Mouse (Mus musculus): ENCODE data around the gene Klhdc3.

The Klhdc3 gene

DNA sequence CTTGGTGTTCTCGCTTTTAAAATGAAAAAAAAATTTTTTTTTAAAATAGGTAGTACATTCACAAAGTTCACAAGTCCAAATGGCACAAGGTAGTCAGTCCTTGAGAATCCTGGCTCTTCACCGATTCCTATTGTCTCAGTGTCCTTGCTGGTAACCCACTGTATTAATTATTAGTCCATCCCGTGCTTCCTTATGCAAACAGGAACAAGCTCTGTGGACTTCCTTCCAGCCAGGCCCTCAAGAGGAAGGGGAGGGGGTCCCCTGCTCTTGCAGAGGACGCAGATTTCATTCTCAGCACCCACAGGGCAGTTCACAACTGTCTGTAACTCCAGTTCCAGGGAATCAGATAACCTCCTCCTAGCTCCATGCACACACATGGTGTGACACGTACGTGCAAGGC, 24.7 kb downstream of the Klhdc3 start:
- no peak for DNase-seq (ENCODE audit: low read depth, low spot score)

DNA sequence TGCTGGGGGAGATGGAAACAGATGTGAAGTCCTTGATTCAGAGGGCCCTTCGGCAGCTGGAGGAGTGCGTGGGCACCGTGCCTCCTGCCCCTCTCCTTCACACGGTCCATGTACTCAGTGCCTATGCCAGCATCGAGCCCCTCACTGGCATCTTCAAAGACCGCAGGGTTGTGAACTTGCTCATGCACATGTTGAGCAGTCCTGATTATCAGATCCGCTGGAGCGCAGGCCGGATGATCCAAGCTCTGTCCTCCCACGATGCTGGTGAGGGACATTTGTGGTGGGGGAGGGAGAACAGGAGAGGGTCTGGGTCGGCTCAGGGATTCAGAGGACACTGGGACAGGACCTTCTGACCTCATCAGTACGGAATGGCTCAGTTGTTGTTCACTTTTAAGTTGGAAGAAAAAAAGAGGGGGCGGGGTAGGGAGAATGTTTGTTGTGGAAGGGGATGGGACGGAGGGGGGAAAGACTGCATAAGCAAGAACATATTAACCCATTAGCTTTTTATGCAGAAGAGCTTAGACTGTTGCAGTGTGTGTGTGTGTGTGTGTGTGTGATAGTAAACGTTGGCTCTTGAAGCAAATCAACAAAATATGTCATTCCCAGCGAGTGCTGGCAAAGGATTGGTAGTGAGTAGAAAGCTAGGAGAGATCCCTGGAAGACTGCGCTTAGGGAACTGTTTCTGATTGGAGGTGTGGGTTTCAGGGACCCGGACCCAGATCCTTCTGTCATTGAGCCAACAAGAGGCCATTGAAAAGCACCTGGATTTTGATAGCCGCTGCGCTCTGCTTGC, 28.8 kb downstream of the Klhdc3 start:
- no peak for DNase-seq (ENCODE audit: low read depth, low spot score)

DNA sequence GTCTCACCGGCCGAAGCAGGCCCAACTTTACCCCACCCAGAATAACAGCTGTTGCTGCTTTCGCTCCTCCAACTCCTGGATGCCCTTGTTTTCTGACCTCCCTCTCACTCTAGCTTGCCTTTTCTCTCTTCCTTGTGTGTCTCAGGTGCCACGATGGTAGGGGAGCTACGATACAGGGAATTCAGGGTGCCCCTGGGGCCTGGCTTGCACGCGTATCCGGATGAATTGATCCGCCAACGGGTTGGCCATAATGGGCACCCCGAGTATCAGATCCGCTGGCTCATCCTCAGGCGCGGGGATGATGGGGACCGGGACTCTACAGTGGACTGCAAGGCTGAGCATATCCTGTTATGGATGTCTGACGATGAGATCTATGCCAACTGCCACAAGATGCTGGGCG, 29.4 kb downstream of the Klhdc3 start:
- DNase-seq (ENCODE audit: low read depth, low spot score), result no peak

DNA sequence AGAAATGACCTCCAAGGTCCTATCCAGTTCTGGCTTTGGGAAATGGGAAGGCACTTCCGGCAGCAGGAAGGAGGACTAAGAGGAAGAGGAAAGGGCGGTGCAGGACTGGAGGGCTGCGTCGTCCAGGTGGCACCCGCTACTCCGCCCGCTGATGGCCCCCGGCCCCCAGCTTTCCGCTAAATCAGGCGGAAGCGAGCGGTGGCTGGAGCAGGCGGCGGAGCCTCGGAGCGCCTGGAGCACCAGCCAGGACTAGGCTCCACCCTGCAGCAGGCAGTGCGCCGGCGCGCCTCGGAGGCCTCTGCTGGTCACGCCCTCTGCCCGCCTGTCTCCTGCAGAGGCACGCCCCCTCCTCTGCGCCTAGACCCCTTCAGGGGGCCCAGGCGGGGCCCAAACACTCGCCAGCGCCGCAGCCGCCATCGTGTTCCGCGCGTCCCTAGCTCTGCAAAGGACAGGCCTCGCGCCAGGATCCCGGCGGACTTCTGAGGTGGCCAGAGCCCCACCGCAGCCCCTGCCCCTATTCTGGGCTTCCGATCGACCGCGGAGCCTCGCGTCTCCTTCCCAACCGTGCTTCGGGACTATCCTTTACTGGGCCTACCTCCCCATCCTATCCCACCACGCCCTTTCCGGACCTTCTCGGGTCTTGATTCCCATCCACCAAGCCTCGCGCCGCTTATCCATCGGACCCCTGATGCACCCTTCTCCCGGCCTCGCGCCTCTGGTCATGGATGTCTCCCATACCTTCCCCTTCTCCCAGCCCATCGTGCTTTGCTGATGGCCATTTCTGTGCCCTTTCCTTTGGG, 30.3 kb downstream of the Klhdc3 start, which contains the start of gene Cul7:
TSS of gene Cul7 (plus strand) at position 106 of the 800 bp plus-strand sequence.
- DNase-seq (ENCODE audit: low read depth, low spot score), result peak; percentile 94

DNA sequence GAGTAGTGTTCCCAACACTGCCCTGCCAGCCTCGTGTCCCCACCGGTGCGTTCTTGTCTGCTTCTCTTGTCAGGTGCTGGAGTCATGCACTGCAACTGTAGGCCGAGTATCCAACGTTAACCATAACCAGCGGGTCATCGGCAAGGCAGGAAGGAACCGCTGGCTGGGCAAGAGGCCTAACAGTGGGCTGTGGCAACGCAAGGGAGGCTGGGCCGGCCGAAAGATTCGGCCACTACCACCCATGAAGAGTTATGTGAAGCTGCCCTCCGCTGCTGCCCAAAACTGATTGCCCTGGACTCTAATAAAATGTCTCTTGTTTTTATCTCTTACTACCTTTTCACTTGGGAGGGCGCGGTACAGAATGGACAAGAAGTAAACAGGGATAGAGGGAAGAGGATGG, 30.9 kb downstream of the Klhdc3 start:
- DNase-seq (ENCODE audit: low read depth, low spot score), result no peak

DNA sequence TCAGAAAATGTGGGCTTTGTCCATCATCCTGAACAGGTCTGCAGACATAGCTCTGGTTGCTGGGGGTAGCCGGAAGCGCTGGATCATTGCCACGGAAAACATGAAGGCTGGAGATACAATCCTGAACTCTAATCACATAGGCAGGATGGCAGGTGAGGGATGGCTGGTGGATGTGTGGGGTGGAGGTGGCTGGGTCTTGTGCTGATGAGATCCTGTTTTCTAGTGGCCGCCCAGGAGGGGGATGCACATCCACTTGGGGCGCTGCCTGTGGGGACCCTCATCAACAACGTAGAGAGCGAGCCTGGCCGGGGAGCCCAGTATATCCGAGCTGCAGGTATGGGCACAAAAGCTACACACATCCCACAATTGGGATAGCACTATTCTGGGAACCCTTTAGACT, 32.3 kb downstream of the Klhdc3 start:
- no peak for DNase-seq (ENCODE audit: low read depth, low spot score)

DNA sequence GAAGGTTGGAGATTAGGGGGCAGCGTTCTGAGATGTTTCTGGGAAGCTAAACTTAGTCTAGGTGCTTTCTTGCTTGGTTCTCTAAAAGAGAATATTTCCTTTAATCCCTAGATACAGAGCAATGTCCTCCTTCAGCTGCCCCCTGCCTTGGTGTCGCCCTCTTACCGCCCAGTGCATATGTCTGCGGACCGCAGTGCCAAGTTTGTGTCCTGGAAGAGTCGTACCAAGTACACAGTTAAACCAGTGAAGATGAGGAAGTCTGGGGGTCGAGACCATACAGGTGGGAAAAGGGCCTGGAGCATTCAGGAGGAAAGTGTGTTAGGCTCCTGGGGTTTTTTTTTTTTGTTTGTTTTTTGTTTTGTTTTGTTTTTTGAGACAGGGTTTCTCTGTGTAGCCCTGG, 33.4 kb downstream of the Klhdc3 start:
- DNase-seq (ENCODE audit: low read depth, low spot score), result no peak

DNA sequence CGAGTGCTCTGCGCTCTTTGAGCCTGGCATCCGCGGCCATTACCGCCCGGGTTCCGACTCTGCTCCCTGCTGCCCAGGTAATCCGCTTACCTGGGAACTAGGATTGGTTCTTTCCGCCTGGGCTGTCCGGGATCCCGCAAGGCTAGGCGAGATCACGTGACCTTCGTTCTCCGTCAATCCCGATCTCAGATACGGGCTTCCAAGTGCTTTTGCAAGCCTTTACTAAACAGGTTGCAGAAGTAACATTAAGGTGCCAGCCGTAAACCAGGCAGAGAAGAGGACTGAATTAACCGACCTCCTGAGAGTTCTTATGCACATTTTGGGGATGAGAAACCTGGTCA, 34.4 kb downstream of the Klhdc3 start:
- DNase-seq (ENCODE audit: low read depth, low spot score), result no peak

DNA sequence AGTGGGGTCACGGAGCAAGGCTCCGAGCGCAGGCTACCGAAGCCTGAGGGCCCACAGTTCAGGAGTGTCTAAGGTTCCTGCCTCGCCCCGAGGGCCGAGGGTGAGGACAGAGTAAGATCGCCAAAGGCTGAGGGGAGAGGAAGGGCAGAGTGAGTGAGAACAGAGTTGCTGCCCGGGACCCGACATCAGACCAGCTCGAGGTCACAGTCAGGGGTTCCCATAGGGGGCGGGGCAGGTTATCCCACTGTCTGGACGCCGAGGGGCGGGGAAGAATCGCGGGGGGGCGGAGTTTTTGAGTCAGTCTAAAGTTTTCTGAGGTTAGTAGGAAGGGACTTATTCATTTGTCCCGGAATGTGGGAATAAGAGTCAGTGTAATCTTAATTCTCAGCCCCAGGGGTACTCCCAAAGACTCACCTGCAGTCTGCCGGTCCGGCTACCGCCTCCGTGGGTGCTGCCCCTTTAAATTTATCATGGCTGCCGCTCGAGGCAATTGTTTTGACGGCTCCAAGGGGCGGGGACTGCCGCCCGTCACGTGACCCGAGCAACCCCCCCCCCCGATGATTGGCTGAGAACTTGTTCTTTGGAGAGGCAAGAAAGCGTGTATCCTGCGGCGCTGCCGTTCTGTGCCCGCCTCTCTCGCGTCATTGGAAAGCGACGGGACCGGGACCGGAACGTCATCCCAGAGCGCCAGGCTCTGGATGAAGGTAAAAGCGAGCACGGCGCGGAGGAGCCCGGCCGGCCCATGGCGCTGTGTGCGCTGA, 35.0 kb downstream of the Klhdc3 start, which contains the start of the genes Klc4 and Mrpl2:
TSS of gene Klc4 (minus strand) at position 462 of the 761 bp plus-strand sequence.
TSS of gene Mrpl2 (plus strand) at position 669 of the 761 bp plus-strand sequence.
- peak; percentile 99 for DNase-seq (ENCODE audit: low read depth, low spot score)

DNA sequence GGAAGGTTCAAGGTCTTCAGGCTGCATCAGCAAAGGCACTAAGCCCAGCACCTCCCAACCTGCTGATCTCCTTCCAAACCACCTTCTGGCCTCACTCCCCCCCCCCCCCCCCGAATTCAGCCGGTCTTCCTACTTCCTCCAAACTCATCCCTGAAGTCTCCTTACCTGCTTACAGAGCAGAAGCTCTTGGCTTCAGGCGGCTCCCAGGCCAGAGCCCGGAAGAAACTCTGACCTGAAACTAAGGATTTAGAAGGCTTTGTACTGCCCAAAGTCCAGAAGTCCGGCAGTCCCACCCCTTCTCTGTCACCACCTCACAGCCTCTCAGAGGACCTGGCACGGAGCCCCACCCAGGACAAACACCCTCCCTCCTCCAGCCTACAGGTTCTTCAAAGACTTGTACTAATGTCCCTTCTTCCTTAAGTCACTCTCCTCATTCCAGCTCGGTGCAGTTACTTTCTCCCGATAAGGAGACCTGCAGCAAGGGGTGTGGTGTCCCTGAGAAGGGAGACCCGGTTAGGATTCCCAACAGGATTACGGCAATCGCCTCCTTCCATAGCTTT, 35.7 kb downstream of the Klhdc3 start:
- no peak for DNase-seq (ENCODE audit: low read depth, low spot score)

DNA sequence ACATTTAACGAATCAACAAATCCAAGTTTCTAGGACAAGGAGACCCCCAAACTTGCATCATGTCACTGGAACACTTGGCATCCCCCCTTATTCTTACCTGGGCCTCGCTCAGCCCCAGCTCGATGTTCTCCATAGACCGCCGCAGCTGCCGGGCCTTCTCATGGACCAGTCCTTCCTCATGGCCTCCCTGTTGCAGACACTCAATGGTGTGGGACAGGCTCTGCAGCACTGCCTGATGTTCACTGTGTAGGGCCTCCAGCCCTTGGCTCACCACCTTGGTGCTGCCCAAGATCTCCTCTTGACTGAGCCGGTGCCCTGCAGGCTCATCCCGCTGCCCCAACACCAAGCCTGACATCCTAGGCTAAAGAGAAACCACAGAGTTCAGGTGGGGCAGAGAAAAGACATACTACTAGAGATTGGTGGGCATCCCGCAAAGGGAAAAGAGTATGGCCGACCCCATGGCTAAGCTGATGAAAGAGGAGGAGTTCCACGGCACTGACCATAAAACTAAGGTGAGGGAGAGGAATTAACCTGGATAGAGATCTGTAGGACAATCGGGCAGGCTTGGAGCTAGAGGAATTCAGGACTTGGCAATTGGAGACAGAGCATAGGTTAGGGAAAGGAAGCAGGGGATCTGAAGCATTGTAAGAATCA, 36.4 kb downstream of the Klhdc3 start:
- DNase-seq (ENCODE audit: low read depth, low spot score), result no peak

DNA sequence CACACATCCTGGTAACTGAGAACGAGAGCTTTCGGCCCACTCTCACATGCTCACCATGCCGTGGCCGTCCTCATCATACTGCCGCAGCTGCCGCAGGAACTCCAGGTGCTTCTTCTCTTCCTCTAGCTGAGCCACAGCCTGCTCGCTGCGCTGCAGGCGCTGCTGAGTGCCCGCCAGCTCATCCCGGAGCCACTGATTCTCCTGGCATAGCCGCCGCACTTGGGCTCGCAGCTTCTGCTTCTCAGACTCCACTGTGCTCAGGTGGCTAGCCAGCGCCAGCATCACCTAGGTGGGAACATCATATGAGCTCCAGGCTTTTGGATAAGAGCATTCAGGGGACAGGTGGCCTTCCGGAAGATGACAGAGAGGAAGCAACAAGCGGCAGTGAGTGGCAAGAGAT, 38.7 kb downstream of the Klhdc3 start:
- DNase-seq (ENCODE audit: low read depth, low spot score), result no peak

DNA sequence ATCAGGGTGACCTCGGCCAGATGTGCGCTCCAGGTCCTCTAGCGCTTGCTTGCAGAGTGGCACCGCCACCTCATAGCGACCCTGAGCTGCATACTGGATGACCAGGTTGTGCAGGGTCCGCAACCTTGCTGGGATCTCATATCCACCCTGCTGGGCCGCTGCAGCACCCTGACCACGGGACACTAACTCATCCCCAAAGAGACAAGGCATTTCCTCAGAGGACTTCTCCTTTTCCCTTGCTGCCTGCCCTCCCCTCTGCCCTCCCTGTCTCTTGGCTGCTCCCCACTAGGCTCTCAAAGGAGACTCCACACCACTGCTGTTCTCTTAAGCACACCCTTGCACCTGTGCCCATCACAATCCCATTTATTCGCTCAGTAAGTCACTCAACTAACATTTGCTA, 40.8 kb downstream of the Klhdc3 start:
- DNase-seq (ENCODE audit: low read depth, low spot score), result no peak

DNA sequence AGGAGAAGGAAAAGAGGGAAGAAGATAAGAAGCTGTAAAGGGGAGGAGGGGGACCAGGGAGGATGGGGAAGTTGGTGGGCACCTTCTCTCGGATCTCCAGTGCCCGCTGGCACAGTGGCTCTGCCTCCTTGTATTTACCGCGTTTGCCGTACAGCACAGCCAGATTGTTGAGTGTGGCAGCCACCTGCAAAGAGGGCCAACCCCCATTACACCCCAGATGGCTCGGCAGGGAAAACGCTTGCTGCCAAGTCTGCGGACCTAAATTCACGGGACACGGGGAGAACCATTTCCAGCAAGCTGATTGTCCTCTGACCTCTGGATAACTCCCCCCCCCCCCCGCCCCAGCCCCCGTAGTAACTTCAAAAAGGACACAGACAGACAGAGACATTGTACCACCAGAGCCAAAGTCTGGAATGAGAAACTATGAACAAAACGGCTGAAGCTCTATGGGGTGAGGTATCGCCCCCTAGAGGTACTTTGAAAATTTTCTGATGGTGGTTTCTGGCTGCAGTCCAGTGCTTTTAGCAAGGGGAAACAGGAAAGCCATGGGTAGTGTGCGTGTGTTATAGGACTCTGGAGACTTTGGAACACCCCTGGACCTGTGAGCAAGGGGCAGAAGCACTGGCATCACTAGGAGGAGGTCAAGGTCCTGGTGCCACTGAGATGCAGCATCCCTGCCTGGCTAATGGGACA, 43.7 kb downstream of the Klhdc3 start:
- DNase-seq (ENCODE audit: low read depth, low spot score), result peak; percentile 77

DNA sequence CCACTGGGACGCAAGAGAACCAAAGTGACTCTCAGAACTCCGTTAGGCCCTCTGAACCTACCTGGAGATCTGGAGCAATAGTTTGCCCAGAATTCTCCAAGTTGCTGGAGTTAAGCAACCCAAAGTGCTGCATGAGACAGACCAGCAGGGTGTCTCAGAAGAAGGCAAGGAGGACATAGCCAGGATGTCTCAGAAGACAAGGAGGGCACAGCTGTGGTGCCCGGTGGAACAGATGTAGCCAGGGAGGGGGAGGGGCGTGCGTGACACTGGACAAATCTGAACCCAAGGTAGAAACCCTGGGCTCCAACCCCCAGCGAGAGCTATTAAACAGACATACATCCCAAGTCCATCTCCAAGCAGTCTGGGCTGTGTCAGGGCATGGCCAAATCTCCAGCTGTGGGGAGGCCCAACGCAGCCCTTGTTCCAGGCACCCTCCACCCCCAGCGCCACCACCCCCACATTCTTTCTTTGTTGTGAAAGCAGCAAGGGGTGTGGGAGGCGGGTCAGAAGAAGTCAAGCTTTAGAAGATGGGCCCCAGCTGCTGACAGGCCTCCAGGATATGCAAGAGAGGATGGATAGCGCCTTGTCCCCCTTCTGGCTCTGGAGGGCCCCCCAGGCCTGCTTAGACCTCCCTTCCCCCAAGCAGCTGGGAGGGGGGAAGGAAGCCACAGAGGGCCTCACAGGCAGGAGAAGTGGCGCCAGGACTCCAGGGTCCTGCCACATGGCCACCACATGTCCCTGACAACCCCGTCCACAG, 50.9 kb downstream of the Klhdc3 start:
- peak; percentile 85 for DNase-seq (ENCODE audit: low read depth, low spot score)

DNA sequence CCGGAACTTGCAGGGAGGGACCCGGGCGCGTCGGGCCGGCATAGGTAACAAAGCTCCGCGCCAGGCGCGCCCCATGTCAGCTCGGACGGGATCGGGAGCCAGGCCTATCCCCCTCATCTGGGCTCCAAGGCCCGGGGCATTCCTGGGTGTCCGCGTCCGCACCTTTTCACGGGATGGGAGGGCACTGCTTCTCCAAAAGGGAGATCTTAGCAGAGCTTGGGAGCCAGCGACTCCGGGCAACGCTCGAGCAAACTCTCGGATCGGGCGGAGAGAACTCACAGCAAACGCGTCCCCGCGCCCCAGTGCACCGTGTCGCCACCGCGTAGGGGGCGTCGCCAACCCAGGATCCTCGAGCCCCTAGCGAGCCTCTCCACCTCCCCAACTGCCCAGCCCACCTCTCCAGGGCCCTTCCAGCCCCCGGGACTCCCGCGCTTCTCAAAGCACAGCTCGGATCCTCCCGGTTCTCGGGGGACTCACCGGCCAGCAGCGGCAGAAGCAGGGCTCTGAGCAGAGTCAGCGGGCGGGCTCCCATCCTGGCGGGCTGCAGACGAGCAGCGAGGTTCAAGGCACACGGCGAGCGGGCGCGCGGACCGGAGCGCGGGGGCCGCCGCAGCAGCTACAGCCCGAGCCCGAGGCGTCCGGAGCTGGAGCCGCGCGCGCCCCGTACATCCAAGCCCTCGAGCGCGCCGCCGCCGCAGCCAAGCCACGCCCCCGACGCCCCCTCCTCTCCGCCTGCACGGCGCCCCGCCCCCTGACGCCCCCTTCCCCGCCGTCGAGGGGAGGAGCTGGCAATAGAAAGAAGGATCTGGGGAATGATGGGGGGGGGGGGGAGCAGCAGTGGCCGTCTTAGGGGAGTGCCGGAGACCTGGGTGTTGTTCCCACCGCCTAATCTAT, 51.7 kb downstream of the Klhdc3 start, which contains the start of gene Ptk7:
TSS of gene Ptk7 (minus strand) at position 714 of the 894 bp plus-strand sequence.
- peak; percentile 88 for DNase-seq (ENCODE audit: low read depth, low spot score)

DNA sequence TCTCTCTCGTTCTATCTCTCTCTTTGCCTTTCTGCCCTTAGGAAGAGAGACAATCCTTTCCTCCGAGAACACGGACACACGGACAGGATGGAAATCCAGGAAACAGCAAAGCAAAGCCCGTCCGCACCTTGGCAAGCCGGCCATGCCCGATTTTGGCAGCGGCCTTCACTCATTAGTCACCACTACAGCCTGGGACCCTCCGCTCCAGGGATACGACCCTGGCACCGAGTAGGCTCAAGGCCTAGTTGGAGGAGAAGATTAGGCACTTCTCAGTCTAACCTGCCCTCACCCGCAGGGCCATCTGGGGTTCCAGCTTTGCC, 52.3 kb downstream of the Klhdc3 start:
- no peak for DNase-seq (ENCODE audit: low read depth, low spot score)

DNA sequence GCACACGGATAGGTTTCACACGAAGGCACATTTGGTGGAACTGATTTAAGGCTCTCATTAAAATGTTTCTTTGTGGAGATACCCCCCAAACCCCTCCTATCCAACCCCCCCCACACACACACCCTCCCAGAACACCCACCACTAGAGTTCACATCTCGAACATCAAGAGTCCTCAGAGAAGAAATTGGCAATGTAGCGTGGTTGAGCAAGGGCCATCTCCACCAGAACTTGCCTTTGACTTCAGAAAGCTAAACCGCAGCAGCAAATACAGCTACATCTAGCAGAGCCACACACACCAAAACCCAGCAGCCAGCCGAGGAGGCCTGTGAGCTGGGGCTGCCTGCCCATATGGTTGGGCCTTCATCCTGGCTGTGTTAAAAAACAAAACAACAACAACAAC, 53.3 kb downstream of the Klhdc3 start:
- no peak for DNase-seq (ENCODE audit: low read depth, low spot score)

DNA sequence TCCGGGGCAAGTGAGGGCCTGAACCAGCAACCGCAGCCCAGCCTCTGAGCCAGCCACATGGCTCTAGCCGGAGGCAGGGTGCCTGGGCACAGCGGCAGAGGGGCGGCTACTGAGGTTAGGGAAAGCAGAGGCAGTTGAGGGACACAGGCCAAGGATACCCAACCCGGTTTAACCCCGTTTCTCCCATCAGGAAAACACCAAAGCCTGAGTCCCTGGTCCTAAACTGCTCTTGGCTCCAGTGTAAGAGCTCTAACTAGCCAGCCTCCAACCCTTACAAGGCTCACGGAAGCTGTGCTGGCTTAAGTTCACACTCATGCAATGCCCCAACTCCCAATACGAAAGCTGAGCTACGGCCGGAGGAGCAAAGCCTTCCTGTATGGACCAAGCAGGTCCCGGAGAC, 56.1 kb downstream of the Klhdc3 start:
- no peak for DNase-seq (ENCODE audit: low read depth, low spot score)
